Comparison of ENCODE assay signal across 18 mouse cellular contexts in the genomic region with DNA sequence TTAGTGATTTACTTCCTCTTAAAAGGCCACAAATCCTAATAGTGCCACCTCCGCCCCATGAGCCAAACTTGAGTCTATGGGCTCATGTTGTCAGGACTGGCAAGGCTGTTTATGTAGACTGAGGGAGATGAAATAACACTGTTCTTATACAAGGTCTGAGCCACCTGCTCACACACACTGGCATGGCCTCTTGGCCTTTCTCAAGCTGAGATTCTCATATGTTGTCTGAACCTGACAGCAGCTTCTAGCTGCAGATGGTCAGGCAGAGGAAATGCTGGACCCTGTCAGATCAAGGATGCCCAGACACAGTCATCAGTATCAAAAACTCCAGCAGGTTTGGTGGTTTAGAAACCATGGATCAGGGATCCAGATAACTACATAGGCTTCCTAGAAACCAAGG.
"Had no signal": no experiment of that assay in that cellular context is flagged by ENCODE, and none has a peak within 500 bp of the region (broad histone marks: within the 10 kb centered on the region; RNA-seq: fewer than 3 reads in every experiment).

No protein-coding gene starts in this region.

- DNase-seq: gastrocnemius, adult 2 months; gastrocnemius, postnatal 10 days; gastrocnemius, postnatal 25 days; heart, adult 2 months; heart, postnatal 10 days; heart, postnatal 4 days; kidney, adult 11 months; kidney, adult 2 months; kidney, adult 9 months; kidney, postnatal 14 days; kidney, postnatal 36 days; layer of hippocampus, adult 9-11 months; layer of hippocampus, postnatal 36 days; left cerebral cortex, postnatal 4 days had no signal

- ATAC-seq: hindbrain, embryonic 16.5 days; inflammation-experienced regulatory T-cells, adult 6 months; intestine, embryonic 16.5 days; liver, embryonic 12.5 days had no signal
